Mouse (Mus musculus): ENCODE measurements at regions not wholly inside any gene's neighbourhood (a gene's known extent, or its start where the extent isn't known, plus 50 kb on each side); places are given as distances from the start of the nearest gene placed in this dataset.

DNA sequence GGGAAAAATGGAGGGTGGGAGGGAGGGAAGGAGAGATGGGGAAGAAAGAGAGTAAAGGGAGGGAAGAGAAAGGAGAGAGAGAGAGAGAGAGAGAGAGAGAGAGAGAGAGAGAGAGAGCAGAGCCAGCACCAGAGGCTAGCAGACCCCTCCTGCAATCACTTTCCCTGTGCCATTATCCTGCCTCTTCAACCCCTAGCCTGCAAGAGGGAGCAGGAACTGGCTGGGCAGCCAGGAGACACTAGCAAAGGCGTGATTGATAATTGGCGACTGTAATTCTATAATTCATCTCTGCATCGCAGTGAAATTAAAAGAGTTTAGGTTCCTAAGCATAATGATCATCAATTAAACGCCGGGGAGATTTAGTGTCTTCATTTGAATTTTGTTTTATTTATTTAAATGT, 190.1 kb upstream of the 4931429L15Rik start:
- no peak for DNase-seq

DNA sequence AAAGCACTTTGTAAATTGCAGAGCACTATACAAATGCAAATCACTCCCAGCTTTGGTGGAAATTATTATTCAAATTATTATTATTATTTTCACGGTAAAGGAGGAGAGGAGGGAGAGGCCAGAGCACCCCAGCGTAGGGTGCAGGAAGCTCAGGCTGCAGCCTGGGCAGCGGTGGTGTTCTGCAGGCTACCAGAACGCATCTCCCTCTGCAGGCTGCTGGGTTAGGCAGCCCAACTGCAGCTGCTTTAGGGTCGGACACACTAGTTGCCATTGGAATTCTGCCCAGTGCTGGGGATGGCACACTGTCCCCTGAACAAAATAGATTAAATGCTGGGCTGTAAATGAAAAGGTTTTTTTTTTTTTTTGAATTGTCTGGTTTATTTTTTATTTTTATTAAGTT, 189.7 kb upstream of the 4931429L15Rik start:
- no peak for DNase-seq

DNA sequence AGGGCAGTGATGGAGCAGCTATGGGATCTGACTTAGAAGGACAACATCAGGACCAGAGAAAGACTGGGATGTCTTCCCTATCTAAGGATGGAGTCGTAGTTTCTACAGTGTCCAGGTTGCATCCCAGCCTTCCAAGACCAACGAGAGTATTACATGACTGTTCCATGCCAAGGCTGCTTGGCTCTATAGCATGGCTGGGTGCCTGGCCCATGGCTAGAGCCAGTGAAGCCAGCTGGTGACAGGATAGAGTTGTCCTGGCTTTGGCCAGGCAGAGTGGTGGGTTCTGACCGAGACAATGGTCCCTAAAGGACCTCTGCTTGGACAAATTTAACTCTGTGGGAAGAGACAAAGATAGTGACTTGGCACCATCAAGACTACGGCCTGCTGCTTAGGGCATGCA, 187.2 kb upstream of the 4931429L15Rik start:
- DNase-seq: peak; percentile 78

DNA sequence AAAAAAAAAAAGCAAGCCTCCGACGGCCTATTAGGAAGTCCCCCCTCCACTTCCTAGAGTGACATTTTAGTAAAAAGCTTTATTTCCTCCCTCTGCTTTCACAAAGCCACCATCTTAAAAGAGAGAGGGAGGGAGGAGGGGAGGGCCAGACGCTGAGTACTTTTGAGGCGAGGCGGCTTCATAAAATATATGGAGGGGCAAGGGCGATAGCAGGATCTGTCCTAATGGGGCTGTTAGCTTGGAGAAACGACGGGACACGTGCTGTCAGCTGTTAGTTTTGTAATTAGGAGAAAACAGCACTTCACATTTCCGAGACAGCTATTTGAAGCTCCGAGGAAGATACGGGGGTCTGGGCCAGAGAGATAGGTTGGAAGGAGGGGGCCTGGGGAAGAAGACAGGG, 184.8 kb upstream of the 4931429L15Rik start:
- no peak for DNase-seq

DNA sequence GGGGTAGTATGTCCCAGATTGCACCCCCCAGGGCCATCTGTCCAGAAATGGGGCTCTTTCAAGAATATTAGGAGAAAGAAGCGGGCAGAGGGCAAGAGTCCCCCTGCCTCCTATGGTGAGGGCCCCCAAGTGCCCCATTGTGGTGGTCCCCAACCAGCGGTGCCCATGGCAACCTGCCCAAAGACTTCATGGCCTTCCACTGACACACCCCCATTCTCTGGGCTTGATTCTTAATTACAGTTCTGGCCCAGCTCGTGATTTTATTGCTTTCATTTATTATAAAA, 184.3 kb upstream of the 4931429L15Rik start:
- DNase-seq: no peak

DNA sequence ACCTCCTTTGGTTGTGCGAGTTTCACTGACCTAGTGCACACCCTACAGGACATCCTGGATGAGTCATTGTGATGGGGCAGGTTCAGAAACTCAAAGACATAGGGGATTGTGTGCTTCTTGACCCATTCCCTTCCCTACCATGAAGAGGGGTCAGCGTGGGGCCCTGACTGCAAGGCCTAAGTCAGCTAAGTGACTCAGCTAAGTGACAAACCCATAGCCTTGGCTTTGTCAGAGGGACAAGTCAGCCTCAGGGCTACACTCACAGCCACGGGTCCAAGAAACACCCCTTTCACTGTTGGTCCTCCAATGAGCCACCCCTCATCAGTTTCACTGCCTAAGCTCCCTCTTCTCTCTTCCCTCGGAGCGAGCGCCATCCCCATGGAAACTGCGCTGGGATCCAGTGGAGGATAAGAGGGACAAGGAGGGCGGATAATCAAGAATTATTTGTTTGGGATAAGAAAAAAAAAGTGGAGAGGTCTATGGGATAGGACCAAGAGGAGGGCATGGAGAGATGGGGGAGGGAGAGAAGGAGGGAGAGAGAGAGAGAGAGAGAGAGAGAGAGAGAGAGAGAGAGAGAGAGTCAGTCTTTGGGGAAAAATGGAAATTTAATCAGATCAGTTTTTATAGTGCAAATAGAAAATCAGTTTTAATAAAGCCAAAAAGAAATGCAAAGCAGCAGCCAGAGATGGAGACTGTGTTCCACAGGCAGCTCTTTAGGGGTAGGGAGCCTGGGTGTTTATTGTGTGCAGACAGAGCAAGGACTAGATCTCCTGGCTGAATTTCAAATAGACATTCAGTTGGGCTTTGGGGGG, 183.7 kb upstream of the 4931429L15Rik start:
- no peak for DNase-seq

DNA sequence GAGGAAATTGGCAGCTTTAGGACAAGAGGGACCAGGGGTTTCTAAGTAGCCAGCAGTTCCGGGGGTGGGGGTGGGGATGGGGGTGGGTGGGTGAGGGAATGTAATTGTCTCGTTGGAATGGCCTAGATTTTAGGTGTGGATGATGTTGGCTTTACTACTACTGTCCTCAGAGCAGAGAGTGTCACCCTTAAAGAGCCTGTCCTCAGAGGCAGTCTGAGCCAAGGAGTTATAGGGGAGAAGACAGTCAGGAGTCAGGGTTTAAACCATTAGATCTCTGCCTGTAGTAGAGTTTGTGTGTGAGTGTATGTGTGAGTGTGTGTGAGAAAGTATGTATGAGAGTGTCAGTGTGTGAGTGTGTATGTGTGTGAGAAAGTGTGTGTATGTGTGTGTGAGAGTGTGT, 179.6 kb upstream of the 4931429L15Rik start:
- no peak for DNase-seq

DNA sequence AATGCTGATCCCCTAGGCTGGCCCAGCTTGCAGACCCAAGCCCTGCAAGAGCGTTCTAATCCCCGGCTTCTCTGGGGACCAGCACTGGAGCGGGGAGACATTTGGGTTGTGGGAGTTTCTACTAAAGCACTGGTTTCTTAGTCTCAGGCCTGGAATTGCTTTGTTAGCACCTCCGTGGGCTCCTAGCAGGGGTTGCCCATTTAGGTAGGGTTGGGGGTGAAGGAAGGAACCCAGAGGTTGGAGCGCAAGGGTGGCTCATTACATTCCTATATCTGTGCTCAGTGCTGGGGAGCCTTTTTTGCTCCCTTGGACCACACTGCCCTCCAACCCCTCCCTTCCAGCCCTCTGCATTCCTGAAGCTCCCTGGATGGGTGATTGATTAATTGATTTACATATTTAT, 179.1 kb upstream of the 4931429L15Rik start:
- DNase-seq: no peak

DNA sequence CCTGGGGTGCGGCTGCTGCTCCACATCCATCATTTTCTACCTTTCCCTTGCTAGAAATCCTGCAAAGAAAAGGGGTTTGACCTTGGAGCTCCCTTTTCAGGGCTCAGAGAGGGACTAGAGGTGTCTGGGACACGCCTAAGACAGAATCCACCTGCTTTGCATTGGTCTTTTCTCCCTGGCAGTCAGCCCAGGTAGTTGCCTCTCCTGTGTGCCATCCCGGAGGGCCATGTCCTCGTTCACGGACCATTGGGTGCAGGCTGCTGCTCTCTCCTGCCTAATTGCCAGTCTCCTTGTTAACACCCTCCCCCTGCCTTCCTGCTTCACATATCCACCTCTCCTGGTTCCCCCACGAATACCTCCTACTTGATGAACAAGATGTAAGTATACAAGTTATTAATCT, 175.5 kb upstream of the 4931429L15Rik start:
- DNase-seq: no peak

DNA sequence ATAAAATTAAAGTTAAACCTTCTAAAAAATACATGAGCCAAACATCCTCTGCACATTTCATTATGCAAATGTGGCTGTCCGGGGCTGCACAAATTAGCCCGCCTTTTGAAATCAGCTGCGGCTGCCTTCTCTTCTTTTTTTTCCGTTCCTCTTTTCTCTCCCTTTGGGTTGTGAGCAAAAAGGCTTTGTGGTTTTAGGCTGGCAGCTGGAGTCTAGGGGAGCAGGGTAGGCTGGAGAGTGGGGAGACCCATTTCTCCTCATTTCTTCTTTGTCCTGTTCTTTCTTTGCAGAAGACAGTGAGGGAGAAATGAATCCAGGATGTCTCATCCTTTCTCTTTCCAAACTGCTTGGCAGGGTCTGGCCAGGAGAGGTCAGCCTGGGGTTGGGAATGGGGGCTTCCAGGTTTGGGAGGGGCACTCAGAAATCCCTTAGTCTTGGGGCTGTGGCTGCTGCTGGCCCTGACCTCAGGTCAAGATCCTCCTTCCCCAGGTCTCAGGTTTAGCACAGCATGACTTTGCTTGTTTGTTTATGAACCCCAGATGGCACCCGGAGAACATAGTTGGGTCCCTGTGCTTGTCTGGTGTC, 163.2 kb upstream of the 4931429L15Rik start:
- no peak for DNase-seq

DNA sequence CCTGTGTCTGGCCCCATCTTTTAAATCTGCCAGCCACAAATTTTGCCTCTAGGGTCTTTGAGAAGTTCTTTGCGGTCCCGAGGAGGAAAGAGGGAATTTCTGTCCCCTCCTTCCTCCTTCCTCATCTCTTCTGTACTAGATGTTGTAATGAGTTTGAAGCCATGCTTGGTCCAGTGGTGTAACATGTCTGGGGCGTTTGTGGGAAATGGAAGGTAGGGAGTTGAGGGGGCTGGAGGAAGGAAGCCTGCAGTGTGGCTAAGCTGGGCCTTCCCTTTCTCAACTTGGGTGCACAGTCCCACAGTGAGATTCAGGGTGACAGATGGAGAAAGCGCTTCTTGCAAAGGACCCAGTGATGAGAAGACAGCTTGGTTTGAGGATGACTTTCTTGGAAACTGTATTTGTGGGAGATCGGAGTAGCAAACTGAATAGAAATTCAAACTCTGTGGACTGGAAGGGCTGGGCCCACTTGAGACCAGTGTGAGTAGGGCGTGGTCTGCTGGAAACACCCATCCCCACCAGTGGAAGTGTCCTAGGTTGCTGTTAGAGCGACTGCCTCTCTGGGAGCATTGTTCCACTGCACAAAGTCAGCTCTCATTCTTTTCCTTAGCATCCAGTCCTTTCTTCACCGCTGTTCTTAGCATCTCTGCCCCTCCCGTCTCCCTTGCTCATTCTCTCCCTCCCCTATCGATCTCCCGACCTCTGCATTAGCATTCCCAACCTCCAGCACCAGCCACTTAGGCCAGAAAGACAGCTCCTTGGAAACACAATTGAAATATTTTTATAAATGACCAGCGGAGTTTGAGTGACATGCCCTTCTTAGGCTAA, 162.5 kb upstream of the 4931429L15Rik start:
- no peak for DNase-seq

DNA sequence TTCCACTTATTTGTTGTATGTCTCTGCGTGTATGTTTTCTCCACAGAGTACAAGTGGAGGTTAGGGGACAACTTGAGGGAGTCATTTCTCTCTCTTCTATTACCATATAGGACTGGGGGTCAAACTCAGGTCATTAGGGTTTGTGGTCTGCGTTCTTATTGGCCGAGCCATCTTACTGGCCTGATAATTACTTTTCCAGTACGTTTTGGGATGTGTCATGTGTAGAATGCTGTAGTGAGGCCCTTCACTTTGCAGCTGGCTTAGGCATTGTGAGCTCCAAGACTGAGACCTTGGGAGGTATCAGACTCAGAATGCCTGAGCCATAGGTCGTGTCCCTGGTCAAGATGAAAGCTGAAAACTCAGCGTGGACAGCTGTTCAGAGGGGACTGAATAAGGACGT, 161.7 kb upstream of the 4931429L15Rik start:
- no peak for DNase-seq

DNA sequence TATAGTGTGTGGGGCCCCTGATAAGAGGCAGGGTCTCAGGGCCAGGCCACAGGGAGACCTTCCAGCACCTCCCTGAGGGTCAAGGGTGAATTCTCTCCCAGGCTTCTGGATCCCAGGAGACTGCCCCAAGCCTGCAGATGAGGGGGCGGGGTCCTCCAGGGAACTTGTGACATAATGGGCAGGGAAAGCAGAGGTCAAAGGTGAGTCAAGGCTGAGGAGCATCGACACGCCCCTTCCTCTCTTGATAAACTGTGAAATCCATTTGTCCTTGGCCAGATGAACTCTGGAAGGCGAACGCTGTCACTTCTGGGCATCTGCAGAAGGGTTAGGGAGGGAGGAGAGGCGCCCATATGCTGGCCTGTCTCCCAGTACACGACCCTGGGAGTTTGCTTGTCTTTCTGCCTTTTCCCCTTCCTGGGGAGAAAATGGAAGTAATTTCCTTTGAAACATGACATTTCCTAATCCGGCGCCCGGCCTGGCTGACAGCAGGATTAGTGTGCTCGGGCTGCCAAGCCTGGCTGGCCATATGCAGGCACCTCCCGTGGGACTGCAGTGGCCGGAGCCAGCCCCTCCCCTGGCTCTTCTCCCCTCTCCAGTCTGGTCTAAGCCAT, 160.4 kb upstream of the 4931429L15Rik start:
- DNase-seq: peak; percentile 75

DNA sequence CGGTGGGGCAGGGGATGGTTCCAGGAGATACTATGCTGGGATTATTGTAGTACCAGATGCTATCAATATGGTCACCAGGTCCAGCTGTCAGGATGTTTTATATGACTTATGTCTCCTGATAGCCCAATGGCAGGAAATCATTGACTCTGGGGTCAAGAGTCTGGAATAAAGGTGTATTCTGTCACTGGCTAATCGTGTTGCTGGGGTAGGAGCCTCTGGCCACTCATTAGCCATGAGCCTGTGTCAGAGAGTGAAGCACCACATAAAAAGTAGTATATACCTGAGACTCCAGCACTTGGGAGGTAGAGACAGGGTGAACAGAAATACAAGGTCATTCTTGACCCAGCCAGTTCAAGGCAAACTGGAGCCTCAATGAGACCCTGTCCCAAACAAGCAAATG, 158.8 kb upstream of the 4931429L15Rik start:
- DNase-seq: no peak

DNA sequence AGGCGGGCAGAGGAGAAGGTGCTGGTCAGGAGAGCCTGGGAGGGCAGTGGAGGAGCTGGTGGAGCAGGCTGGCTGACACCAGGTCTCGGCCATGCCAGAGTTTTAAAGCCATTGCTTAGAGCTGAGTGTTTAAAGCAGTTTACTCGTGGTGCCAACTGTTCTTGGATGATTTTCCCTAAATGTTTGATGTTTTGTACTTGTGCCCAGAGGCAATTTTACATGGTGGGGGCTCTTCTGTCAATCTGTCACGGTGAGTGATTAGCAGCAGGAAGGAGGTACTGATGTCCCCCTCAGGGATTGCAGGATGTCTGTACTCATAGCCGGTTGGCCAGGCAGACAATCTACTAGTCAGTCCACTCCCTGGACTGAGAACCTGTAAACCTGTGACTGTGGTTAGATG, 156.7 kb upstream of the 4931429L15Rik start:
- no peak for DNase-seq

DNA sequence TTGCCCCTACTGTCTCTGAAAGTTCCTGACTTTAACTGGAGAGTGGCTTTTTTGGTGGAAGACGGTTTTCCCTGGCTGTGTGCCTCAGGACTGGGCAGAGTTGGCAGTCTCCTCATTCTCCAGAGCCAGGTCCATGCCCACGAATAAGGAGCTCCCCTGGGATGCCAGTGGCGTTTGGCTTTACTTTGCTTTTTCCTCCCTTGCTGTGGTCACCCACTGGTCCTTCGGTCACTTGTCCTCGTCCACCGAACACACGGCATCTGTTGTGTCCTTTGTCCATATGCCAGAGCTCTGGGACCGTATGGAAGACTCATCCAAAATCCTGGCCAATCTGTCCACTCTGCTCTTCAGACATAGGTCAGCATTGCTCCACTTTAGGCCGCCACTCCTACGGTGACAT, 153.9 kb upstream of the 4931429L15Rik start:
- peak; percentile 84 for DNase-seq

DNA sequence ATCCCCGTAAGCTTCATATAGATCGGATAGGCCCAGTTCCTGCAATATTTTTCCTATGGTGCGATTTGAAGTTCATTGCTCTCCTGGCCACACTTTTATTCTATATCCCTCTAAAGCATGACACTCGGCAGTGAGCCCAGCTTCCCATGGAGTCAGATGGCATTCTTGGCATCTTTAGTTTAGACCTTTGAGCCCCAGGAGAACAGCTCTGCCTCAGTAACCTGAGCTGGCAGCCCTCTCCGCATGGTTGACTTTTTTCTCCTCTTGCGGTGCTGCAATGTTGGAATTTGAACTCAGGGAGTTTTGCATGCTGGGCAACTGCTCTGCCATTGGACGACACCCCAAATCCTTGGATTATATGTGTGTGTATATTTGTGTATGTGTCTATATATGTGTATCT, 149.7 kb upstream of the 4931429L15Rik start:
- DNase-seq: peak; percentile 71

DNA sequence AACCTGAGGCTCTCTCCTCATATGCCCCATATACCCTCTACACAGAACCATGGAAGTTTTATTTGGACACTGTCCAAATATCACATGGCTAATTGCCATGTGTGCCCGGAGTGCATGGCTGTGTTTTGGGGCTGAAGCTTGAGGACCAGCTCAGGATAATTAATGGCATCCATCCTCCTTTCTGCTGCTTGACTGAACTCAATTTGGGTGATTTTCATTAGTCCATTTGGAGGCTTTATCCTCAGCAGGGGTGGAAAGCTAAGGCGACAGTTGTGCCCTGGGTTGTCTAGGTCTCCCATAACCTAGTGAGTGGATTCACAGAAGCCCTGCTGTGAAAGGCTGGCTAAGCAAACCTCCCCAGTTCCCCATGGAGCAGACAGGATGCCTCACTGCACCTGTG, 148.5 kb upstream of the 4931429L15Rik start:
- DNase-seq: no peak

DNA sequence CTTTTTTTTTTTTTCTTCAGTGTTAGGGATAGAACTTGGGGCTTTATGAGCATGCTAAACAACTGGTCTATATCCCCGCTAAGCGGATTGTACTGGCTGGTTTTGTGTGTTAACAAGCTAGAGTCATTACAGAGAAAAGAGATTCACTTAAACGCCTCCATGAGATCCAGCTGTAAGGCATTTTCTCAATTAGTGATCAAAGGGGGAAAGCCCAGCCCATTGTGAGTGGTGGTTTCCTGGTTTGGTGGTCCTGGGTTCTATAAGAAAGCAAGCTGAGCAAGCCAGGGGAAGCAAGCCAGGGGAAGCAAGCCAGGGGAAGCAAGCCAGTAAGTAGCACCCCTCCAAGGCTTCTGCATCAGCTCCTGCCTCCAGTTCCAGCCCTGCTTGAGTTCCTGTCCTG, 147.9 kb upstream of the 4931429L15Rik start:
- no peak for DNase-seq

DNA sequence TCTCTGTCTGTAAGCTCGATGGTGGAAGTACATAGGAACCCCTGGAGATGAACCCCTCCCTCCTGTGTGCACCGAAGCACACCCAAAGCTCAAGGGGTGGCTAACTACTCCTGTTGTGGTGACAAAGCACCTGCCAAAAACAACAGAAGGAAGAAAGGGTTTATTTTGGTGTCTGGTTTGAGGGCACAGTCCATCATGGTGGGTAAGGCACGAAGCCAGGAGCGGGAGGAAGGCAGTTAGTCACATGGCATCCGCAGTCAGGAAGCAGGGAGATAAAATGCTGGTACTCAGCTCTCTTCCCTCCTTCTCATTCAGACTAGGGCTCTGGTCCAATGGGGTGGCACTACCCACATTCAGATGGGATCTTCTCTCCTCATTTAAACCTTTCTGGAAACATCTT, 142.9 kb upstream of the 4931429L15Rik start:
- no peak for DNase-seq

DNA sequence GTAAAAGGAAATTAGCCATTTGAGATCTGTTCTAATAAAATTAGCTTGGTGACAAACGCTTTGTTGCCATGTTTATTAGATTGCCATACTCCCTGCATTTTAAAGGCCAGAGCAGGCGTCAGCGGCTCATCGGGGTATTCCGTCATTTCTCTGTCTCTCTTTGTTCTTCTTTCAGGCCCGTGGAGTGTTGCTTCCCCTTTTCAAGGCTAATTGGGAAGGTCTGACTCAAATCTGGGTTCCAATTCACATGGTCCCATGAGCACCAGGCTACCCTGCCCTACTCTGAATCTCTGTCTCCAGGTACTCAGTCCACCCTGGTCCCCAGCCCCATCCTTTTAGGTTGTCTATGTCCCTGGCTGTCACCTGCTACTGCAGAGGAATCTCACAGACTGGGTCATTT, 138.2 kb upstream of the 4931429L15Rik start:
- DNase-seq: no peak

DNA sequence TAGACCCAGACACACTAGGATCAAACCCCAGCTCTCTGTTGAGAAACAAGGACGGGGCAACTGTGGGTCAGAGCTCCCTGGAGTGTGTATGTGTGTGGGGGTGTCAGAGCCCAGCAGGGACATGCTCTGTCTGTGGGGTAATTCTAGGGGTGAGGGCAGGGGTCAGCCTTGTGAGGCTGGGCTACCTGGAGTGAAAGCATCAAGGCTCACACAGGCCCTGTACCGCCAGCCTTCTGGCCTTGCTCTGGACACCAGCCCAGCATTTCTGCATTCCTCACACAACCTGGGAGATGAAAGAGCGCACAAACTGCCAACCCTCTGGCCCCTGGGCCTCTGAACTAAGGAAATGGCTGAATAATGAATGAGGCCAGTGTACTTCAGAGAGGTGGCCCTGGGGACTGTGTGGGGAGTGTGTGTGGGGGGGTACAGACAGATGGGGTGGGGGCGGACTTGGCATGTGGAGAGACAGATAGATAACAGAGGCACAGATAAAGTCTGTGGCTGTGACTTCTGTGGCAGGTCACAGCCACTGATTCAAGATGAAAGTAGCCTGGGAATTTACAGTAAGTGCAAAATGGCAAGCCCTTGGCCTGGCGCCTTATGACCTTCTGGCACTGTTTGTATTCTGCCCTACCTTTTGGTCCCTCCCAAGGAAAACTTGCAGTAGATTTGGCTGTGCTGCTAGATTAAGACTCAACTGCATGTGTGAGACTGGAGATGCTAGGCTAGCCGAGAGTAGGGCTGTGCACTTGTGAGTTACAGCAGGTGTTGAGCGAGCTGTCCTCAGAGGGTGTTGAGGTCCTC, 135.2 kb upstream of the 4931429L15Rik start:
- no peak for DNase-seq

All from cerebellum, adult 9-10 months (tissue).